Mouse (Mus musculus): ENCODE data around the gene Ttc1.

The Ttc1 gene

GRCm38 (mm10) chr11:43700291-43700690 is 47.5 kb downstream of the Ttc1 start:
- no peak for DNase-seq

GRCm38 (mm10) chr11:43698621-43699020 is 49.2 kb downstream of the Ttc1 start:
- DNase-seq, result no peak

- DNase-seq, result no peak
Observed at GRCm38 (mm10) chr11:43696623-43697022, 51.2 kb downstream of the Ttc1 start.

- DNase-seq, result no peak
Observed at GRCm38 (mm10) chr11:43688850-43689249, 59.0 kb downstream of the Ttc1 start.

- peak; percentile 70 for DNase-seq
Observed at GRCm38 (mm10) chr11:43682415-43683217, 65.2 kb downstream of the Ttc1 start.

GRCm38 (mm10) chr11:43681472-43682414 is 66.1 kb downstream of the Ttc1 start, which contains the start of gene Pwwp2a:
Gene Pwwp2a, plus strand, starts transcription at chr11:43681998.
- peak; percentile 100 for DNase-seq
